ENCODE assay signal across 8 mouse cellular contexts in the genomic region with DNA sequence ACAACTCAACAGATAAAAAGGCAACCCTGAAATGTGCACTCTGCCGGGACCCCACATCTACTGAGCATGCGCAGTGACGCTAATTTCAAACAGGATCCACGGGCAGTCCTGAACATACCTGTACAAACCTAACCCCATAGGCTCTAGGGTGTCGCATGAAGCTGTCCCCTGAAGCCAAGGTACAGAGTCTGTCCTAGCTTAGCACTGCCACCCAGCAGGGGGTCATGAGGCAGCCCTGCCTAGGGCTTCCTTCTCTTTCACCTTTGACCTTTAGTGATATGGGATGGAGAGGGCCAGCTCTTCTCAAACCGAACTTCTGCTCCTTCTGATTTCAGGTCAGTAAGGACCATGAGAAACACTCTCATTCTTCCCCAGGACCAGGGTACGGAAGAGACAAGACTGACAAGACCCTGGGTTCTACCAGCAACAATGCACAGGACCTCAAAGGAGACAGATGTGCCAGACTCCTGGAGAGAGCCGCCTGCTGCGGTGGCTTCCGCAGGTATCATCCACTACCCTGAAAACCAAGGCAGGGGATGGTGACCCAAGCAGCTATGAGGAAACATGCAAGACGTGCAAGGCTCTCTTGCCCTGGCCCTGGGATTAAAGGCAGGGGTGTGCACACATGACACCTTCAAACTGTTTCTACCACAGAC. TPM values are rescaled to one million over a fixed set of nuclear protein-coding genes. Genes with fewer than 3 reads are reported as not detected.
A peak's percentile ranks its signal among the peaks of the same experiment; 100 is the strongest.
DNase-seq lines count a peak whose midpoint lies in the region; ATAC-seq and TF ChIP-seq lines count a peak whose summit lies in the region.
"Had no signal": no experiment of that assay in that cellular context is flagged by ENCODE, and none has a peak within 500 bp of the region (broad histone marks: within the 10 kb centered on the region; RNA-seq: fewer than 3 reads in every experiment).

No protein-coding gene starts in this region.

- no peak for DNase-seq in lung, embryonic 14.5 days
- no peak for DNase-seq in lung, adult 18-20 months
- DNase-seq in hindbrain, postnatal 0 days (ENCODE audit: low spot score) = no peak
- no peak for DNase-seq in B cell, adult 2 months
- no peak for DNase-seq in cerebellum, postnatal 10 days

- no peak for ATAC-seq in lung, embryonic 14.5 days (ENCODE audit: insufficient read depth)
- no peak for ATAC-seq in embryonic facial prominence, embryonic 15.5 days (ENCODE audit: insufficient number of reproducible peaks, low FRiP score, low TSS enrichment, low read depth)
- no peak for ATAC-seq in hindbrain, postnatal 0 days
- ATAC-seq in neural tube, embryonic 14.5 days (ENCODE audit: low read depth) = no peak

- H3K27ac ChIP-seq in lung, embryonic 14.5 days (ENCODE audit: low read depth) = peak overlapping the region; percentile 98
- H3K27ac ChIP-seq in embryonic facial prominence, embryonic 15.5 days (replicated peaks) = peak overlapping the region; percentile 29; the same call in 1 of the 2 replicates
- 0 out of 2 replicates have a peak overlapping the region, but pooled peaks have one; percentile 94 for H3K27ac ChIP-seq in hindbrain, postnatal 0 days
- no peak overlapping the region for H3K27ac ChIP-seq in neural tube, embryonic 14.5 days (ENCODE audit: low read depth, low read length)

- H3K9me3 ChIP-seq in lung, embryonic 14.5 days (ENCODE audit: low read depth, low read length) = peaks cover 2% of the 10 kb centered on the region; the same call in 1 of the 2 replicates
- H3K9me3 ChIP-seq in embryonic facial prominence, embryonic 15.5 days (replicated peaks) = no peaks in the 10 kb centered on the region
- H3K9me3 ChIP-seq in hindbrain, postnatal 0 days (ENCODE audit: low read length) = no peaks in the 10 kb centered on the region
- H3K9me3 ChIP-seq in neural tube, embryonic 14.5 days (ENCODE audit: control insufficient read depth, low read length) = no peaks in the 10 kb centered on the region

- peak overlapping the region; percentile 89 for H3K4me3 ChIP-seq in lung, embryonic 14.5 days (ENCODE audit: low read depth, low read length)
- peak overlapping the region; percentile 84 for H3K4me3 ChIP-seq in embryonic facial prominence, embryonic 15.5 days (replicated peaks)
- no peak overlapping the region for H3K4me3 ChIP-seq in hindbrain, postnatal 0 days (ENCODE audit: low read length)
- H3K4me3 ChIP-seq in neural tube, embryonic 14.5 days (ENCODE audit: low read depth, low read length) = no peak overlapping the region

- H3K4me1 ChIP-seq in lung, embryonic 14.5 days (ENCODE audit: insufficient read depth) = peaks cover 15% of the 10 kb centered on the region
- H3K4me1 ChIP-seq in embryonic facial prominence, embryonic 15.5 days = peaks cover 45% of the 10 kb centered on the region
- peaks cover 28% of the 10 kb centered on the region for H3K4me1 ChIP-seq in hindbrain, postnatal 0 days (ENCODE audit: insufficient read depth, low read length)
- peaks cover 30% of the 10 kb centered on the region for H3K4me1 ChIP-seq in neural tube, embryonic 14.5 days (ENCODE audit: control insufficient read depth, insufficient read depth, low read length)

- no peak for TF ChIP-seq CTCF in lung, embryonic 14.5 days (IDR thresholded peaks at IDR 0.05; ENCODE audit: low read depth)
- no peak for TF ChIP-seq CTCF in hindbrain, postnatal 0 days (IDR thresholded peaks at IDR 0.05; ENCODE audit: low read depth)

- WGBS in lung, embryonic 14.5 days = 59% methylated on average over 11 of the region's 11 CpGs
- WGBS in embryonic facial prominence, embryonic 15.5 days = 70% methylated on average over 11 of the region's 11 CpGs
- WGBS in hindbrain, postnatal 0 days = 82% methylated on average over 11 of the region's 11 CpGs
- 82% methylated on average over 11 of the region's 11 CpGs for WGBS in neural tube, embryonic 14.5 days

- peaks cover 31% of the 10 kb centered on the region for H3K36me3 ChIP-seq in lung, embryonic 14.5 days (ENCODE audit: insufficient read depth)
- H3K36me3 ChIP-seq in embryonic facial prominence, embryonic 15.5 days = peaks cover 16% of the 10 kb centered on the region
- H3K36me3 ChIP-seq in hindbrain, postnatal 0 days (ENCODE audit: insufficient read depth, low read length) = peaks cover 2% of the 10 kb centered on the region; the same call in 1 of the 2 replicates
- no peaks in the 10 kb centered on the region for H3K36me3 ChIP-seq in neural tube, embryonic 14.5 days (ENCODE audit: control insufficient read depth, insufficient read depth, low read length)

- peak overlapping the region; percentile 91 for H3K4me2 ChIP-seq in lung, embryonic 14.5 days
- peak overlapping the region; percentile 78 for H3K4me2 ChIP-seq in embryonic facial prominence, embryonic 15.5 days (replicated peaks)
- H3K4me2 ChIP-seq in hindbrain, postnatal 0 days (ENCODE audit: low read depth, low read length) = peak overlapping the region; percentile 89
- H3K4me2 ChIP-seq in neural tube, embryonic 14.5 days (ENCODE audit: low read depth, low read length) = peak overlapping the region; percentile 48; the same call in 1 of the 2 replicates

- no peaks in the 10 kb centered on the region for H3K27me3 ChIP-seq in lung, embryonic 14.5 days (ENCODE audit: insufficient read depth, low read length)
- no peaks in the 10 kb centered on the region for H3K27me3 ChIP-seq in embryonic facial prominence, embryonic 15.5 days
- H3K27me3 ChIP-seq in hindbrain, postnatal 0 days (ENCODE audit: insufficient read depth, low read length) = no peaks in the 10 kb centered on the region
- no peaks in the 10 kb centered on the region for H3K27me3 ChIP-seq in neural tube, embryonic 14.5 days (ENCODE audit: control insufficient read depth, insufficient read depth, low read length)

- H3K9ac ChIP-seq in lung, embryonic 14.5 days = peak overlapping the region; percentile 93; the same call in 1 of the 2 replicates
- no peak overlapping the region for H3K9ac ChIP-seq in embryonic facial prominence, embryonic 15.5 days
- no peak overlapping the region for H3K9ac ChIP-seq in hindbrain, postnatal 0 days (replicated peaks; ENCODE audit: low read length)
- no peak overlapping the region for H3K9ac ChIP-seq in neural tube, embryonic 14.5 days (replicated peaks; ENCODE audit: low read depth, low read length)

RNA-seq across cellular contexts. Expression of a gene that starts 3.8 kb away (rescaled TPM):
- polyA plus RNA-seq in lung, embryonic 14.5 days (2014; fragmentation: Nextera tagmentation; extraction: Ambion mirVana) = 86.6 and 86.9 TPM in 2 replicates
- 82.2 and 86.2 TPM in 2 replicates for polyA plus RNA-seq in embryonic facial prominence, embryonic 15.5 days (2015; fragmentation: Nextera tagmentation; extraction: Ambion mirVana)
- total RNA-seq in hindbrain, postnatal 0 days (2014; rRNA removed) = 104 and 116 TPM in 2 replicates
- polyA plus RNA-seq in hindbrain, postnatal 0 days (2015; fragmentation: Nextera tagmentation; extraction: Ambion mirVana) = 55.7 and 56.4 TPM in 2 replicates
- polyA plus RNA-seq in neural tube, embryonic 14.5 days (2014; fragmentation: Nextera tagmentation; extraction: Ambion mirVana) = 37.0 and 41.4 TPM in 2 replicates

RNA-seq across cellular contexts. Expression of a gene that starts 38.0 kb away (rescaled TPM):
- polyA plus RNA-seq in lung, embryonic 14.5 days (2014; fragmentation: Nextera tagmentation; extraction: Ambion mirVana) = 0.35 and 0.59 TPM in 2 replicates
- 1.6 and 2.1 TPM in 2 replicates for polyA plus RNA-seq in embryonic facial prominence, embryonic 15.5 days (2015; fragmentation: Nextera tagmentation; extraction: Ambion mirVana)
- not detected in 2 replicates for total RNA-seq in hindbrain, postnatal 0 days (2014; rRNA removed)
- polyA plus RNA-seq in hindbrain, postnatal 0 days (2015; fragmentation: Nextera tagmentation; extraction: Ambion mirVana) = 0.19 and 0.25 TPM in 2 replicates
- 0.31 and 0.72 TPM in 2 replicates for polyA plus RNA-seq in neural tube, embryonic 14.5 days (2014; fragmentation: Nextera tagmentation; extraction: Ambion mirVana)
- total RNA-seq: common myeloid progenitor, adult 5-6 weeks had no signal

Comparison
In these comparisons a context has a peak if more than half of its experiments do, and no peak if none do; other contexts are left out.
1. H3K4me3 ChIP-seq: peak in lung, embryonic 14.5 days (single experiment) and embryonic facial prominence, embryonic 15.5 days (single experiment); none in hindbrain, postnatal 0 days (single experiment) and neural tube, embryonic 14.5 days (single experiment).
2. Peak in every context shown above with its lines, with median percentiles within 50 percentile points of each other: H3K4me2 ChIP-seq.